Mouse (Mus musculus) G1E-ER4 (cell line): Measurements from ENCODE around the gene Yars. TPM values are rescaled to one million over a fixed set of nuclear protein-coding genes. Genes with fewer than 3 reads are reported as not detected.

Experiments used
- GATA1 ChIP-seq: IDR thresholded peaks from one replicate; pipeline ENCODE4 v1.8.0; 2012; ENCODE audit warnings: low read length, inconsistent platforms
- polyA plus RNA-seq: library from polyadenylated mRNA; stranded (reverse); fragments of >175 nt; gene quantifications from 2 replicates; pipeline ENCODE4 v1.2.3, GENCODE M21; 2012

Yars gene
- polyA plus RNA-seq, 1 experiment, result 88.4 TPM

DNA sequence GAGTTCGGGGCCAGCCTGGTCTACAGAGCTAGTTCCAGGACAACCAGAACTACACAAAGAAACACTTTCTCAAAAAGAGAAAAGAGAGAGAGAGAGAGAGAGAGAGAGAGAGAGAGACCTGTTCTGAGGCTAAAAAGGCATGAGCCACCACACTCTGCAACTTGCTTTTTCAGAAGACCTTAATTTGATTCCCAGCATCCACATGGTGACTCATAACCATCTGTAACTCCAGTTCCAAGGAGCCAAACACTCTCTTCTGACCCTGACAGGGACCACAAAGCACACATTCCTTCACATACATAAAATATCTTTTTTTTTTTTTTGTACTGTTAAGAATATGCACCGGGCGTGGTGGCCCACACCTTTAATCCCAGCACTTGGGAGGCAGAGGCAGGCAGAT, 65.0 kb downstream of the Yars start:
- no peak for TF ChIP-seq GATA1

DNA sequence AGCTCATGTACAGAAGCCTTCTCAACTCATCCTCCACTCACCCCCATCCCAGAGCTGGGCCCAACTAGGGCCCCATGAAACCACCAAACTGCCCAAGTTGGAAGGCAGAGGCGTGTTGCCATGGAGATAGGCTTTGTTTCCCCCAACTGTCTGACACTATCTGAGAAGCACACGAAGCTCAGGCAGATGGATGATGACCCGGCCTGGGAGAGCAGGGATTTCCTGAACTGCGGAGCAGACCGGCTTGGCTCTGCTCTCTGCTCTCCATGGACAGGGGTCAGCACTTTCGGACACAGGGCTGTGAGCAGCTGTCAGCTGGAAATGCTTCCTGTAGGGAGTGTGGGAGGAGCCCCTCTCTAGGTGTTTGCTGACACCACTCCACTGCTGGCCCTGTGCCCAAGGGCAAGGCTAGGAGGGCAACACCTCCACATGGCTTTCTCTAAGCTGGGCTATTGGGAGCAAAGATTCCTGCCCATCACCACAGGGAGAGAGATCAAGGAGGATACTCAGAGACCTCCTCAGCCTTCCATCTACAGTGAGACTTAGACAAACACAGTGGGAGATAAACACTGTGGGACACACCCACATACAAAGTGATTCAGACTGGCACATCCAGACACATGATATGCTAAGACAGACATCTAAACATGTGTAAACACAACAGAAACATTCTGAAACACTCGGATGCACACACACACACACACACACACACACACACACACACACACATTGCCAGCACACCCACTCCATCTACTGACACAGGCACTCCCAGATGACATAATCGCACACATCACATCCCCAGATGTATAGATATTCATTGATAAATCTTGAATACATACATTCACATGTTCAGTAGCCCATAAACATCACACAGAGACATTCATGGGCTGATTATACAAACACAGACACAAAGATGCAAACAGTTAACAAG, 67.2 kb downstream of the Yars start:
- no peak for TF ChIP-seq GATA1

DNA sequence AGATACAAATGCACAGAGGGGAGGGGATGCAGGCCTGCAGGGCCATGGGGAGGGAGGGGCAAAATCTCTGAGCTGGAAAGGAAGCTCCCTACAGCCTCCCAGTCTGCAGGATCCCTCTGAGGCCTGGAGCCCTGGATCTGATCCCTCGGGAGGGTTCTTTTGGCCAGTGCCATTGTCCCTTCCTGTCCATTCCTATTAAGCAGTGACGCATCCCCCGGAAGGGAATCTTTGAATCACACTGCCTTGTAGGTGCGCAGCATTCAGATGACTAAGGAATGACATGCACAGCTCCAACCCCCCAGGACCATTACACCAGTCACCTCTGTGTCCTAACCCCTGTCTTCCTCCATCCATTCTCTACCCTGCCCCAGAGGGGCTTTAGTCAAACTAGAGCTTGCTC, 69.5 kb downstream of the Yars start:
- no peak for TF ChIP-seq GATA1

DNA sequence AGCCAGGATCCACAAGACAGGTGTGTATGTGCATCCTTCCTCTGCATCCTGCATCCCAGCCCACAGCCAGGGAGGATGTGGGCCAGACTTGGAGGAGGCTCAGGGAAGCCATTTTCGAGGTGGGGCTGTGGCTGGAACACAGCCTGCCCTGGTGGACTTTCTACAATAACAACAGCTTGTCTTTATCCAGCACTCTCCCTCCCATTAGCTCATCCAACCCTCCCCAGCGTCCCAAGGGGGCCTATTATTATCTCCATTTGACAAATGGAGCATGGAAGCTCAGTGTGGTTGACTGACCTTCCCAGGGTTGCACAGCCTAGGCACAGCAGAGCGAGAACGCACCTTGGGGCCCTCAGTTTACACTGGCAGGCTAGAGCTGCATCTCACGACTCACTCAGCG, 71.1 kb downstream of the Yars start:
- no peak for TF ChIP-seq GATA1

GRCm38 (mm10) chr4:129261196-129261595, 71.6 kb downstream of the Yars start, which contains the start of gene C77080:
TSS of gene C77080 (minus strand) at chr4:129261404.
- TF ChIP-seq GATA1, result no peak

DNA sequence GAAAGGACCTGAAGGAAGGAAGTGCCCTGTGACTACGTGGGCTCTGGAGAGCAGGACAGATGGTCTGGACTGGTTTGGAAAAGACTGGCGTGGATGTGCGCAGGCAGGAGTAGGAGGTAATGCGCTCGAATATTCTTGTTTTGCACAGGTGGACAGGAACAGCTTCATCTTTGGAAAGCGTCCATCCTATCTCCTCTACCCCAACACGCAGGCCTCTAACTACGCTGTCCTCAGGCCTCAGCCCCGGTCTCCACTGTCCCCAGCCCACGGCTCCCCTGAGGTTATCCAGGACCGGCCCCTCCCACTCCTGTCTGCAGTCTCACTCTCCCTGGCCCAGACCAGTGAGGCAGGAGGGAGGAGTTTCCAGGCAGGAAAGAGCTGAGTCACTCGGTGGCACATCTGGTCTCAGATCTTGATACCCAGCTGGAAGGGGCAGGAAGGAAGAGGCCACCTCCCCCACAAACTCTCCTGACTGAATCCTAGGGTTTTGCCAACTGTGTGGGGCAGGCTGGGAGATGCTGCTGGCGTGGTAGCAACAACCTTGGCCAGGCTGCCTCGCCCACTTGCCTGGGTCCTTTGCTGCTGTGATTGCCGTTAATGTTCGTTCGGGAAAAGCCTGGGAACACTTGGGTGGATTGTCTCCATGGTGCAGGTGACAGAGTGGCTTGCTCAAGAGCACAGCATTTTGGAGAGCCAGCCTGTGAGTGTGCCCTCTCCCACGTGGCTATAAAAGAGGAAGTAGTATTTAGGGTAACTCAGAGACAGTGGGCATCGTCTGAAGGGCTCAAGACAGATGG, 73.9 kb downstream of the Yars start:
- peak; percentile 49 for TF ChIP-seq GATA1

GRCm38 (mm10) chr4:129266191-129266590, 76.6 kb downstream of the Yars start:
- no peak for TF ChIP-seq GATA1

DNA sequence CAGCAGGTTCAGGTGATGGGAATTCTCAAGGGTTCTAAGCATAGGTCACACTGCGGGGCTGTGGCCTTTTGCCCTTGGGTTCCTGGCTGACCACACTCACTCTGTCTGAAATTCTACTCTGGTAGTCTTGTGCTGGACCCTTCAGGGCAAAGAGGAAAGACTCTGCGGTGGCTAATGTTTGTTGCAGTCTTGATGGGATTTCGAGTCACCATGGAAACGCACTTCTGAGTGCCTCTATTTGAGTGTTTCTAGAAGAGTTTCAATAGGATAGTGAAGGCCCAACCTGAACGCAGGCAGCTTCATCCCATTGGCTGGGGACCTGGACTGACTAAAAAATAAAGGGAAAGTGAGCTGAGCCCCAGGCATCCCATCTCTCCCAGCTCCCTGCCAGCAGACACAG, 77.3 kb downstream of the Yars start:
- no peak for TF ChIP-seq GATA1

DNA sequence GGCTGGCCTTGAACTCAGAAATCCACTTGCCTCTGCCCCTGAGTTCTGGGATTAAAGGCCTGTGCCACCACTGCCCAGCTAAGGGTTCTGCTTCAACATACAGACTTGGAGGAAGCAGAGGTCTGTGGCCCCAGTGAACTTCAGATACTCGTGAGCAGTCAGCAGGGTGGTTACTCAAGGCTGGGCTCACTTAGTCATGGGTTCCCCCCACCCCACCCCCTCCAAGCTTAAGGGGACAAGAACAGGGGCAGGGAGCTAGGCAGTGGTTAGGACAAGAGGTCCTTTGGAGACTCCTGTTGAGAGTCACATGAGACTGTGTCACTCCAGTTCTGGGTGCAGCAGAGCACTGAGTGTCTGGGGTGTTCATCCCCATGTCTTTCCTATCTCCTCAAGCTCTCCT, 79.1 kb downstream of the Yars start:
- TF ChIP-seq GATA1, result no peak

Other genes starting within 250 kb of the Yars start
- not detected in 2 replicates for gene Azin2, start 227.3 kb upstream of the Yars start, polyA plus RNA-seq
- gene Ak2, start 197.8 kb upstream of the Yars start, polyA plus RNA-seq, result 188 and 251 TPM in 2 replicates
- 37.0 and 42.8 TPM in 2 replicates for gene Rnf19b, start 131.5 kb upstream of the Yars start, polyA plus RNA-seq
- not detected in 2 replicates for gene Tmem54, start 84.2 kb upstream of the Yars start, polyA plus RNA-seq
- gene Hpca, start 67.7 kb upstream of the Yars start, polyA plus RNA-seq, result not detected in 2 replicates
- 0.19 and 0.56 TPM in 2 replicates for gene Fndc5, start 52.8 kb upstream of the Yars start, polyA plus RNA-seq
- gene S100pbp, start within 50 bp of the Yars start, polyA plus RNA-seq, result 3.1 and 4.0 TPM in 2 replicates
- gene C77080, start 71.6 kb downstream of the Yars start, polyA plus RNA-seq, result 85.3 and 86.0 TPM in 2 replicates
- gene Sync, start 97.9 kb downstream of the Yars start, polyA plus RNA-seq, result 0.30 and 0.36 TPM in 2 replicates
- 43.9 and 60.0 TPM in 2 replicates for gene Rbbp4, start 145.6 kb downstream of the Yars start, polyA plus RNA-seq
- 1.6 and 2.5 TPM in 2 replicates for gene Zbtb8os, start 145.9 kb downstream of the Yars start, polyA plus RNA-seq
- 1.4 and 1.6 TPM in 2 replicates for gene Zbtb8a, start 188.4 kb downstream of the Yars start, polyA plus RNA-seq